Mouse (Mus musculus) B cell, adult 62 days (primary cell): ENCODE data around the gene Gm7942. TPM values are rescaled to one million over a fixed set of nuclear protein-coding genes. Genes with fewer than 3 reads are reported as not detected.

Source experiments
- total RNA-seq: library from RNA; stranded (reverse); gene quantifications from 4 replicates; pipeline ENCODE4 v1.2.4, GENCODE M21; 2023

The Gm7942 gene
- total RNA-seq = not detected in 4 replicates

GRCm38 (mm10) chr5:95106638-95107037, at the start of gene Gm7942:
Gene Gm7942 (plus strand): TSS chr5:95106938.

Other genes starting within 250 kb of the Gm7942 start
- gene Gm3183, start 241.5 kb upstream of the Gm7942 start, total RNA-seq = not detected in 4 replicates
- not detected in 4 replicates for gene Gm6367, start 118.3 kb upstream of the Gm7942 start, total RNA-seq
- gene Gm16513, start 75.7 kb downstream of the Gm7942 start, total RNA-seq = not detected in 4 replicates
- not detected in 4 replicates for gene Gm10424, start 165.8 kb downstream of the Gm7942 start, total RNA-seq
- gene Gm3259, start 199.0 kb downstream of the Gm7942 start, total RNA-seq = not detected in 4 replicates